Mouse (Mus musculus) limb, embryonic 11.5 days (tissue): ENCODE results near the gene Exosc1. TPM values are rescaled to one million over a fixed set of nuclear protein-coding genes. Genes with fewer than 3 reads are reported as not detected.

Experiments used
- ATAC-seq: fragments of 200-750 bp; cut with Nextera tagmentation; 2 replicates; pipeline ENCODE4 v1.8.0; 2017; ENCODE audit warnings: low read depth; ENCODE audit not compliant: insufficient number of reproducible peaks, low FRiP score, low TSS enrichment
- DNase-seq: peaks from one replicate; pipeline ENCODE4 v3.0.0-alpha.2; 2015; ENCODE audit warnings: low spot score
- H3K27ac ChIP-seq: fragments of 300-500 bp; sonication (generic); replicated peaks from 2 replicates; pipeline ENCODE4 v1.5.1; 2014; ENCODE audit warnings: low read depth, mild to moderate bottlenecking, low read length
- H3K27me3 ChIP-seq: fragments of 300-500 bp; sonication (generic); 2 replicates; pipeline ENCODE4 v1.6.1; 2014; ENCODE audit warnings: mild to moderate bottlenecking, low read length, mixed read lengths; ENCODE audit not compliant: control insufficient read depth, insufficient read depth
- H3K36me3 ChIP-seq: fragments of 300-500 bp; sonication (generic); 2 replicates; pipeline ENCODE4 v1.6.1; 2014; ENCODE audit warnings: mild to moderate bottlenecking, low read length, moderate library complexity, mixed read lengths; ENCODE audit not compliant: control insufficient read depth, insufficient read depth
- H3K4me1 ChIP-seq: fragments of 300-500 bp; sonication (generic); 2 replicates; pipeline ENCODE4 v1.6.1; 2014; ENCODE audit warnings: low read length, mixed read lengths; ENCODE audit not compliant: control insufficient read depth, insufficient read depth
- H3K4me2 ChIP-seq: fragments of 300-500 bp; sonication (generic); 2 replicates; pipeline ENCODE4 v1.6.1; 2014; ENCODE audit warnings: low read depth, mild to moderate bottlenecking, moderate library complexity; ENCODE audit not compliant: severe bottlenecking
- H3K4me3 ChIP-seq: fragments of 300-500 bp; sonication (generic); 2 replicates; pipeline ENCODE4 v1.5.1; 2014; ENCODE audit warnings: low read depth, low read length
- H3K9ac ChIP-seq: fragments of 300-500 bp; sonication (generic); 2 replicates; pipeline ENCODE4 v1.6.1; 2014; ENCODE audit warnings: mild to moderate bottlenecking, low read length
- H3K9me3 ChIP-seq: fragments of 300-500 bp; sonication (generic); 2 replicates; pipeline ENCODE4 v1.6.1; 2016; ENCODE audit warnings: low read length; ENCODE audit not compliant: control insufficient read depth
- WGBS: fragments of 180-500 bp; shearing (Covaris S2); extraction: QIAGEN DNeasy Blood & Tissue Kit; methylation state at CpG from one replicate; pipeline ENCODE4 v1.1.7; 2014; 5-methylcytosine and 5-hydroxymethylcytosine counted together
- polyA plus RNA-seq: library from polyadenylated mRNA; unstranded; fragments of >200 nt; fragmentation: Nextera tagmentation; extraction: Ambion mirVana; gene quantifications from 2 replicates; pipeline ENCODE4 v1.2.1, GENCODE M21; 2014

The Exosc1 gene
- polyA plus RNA-seq, 1 experiment from 2014 or later, result 86.2 TPM

- Histone ChIP-seq H3K9ac (no peak overlapping the region), H3K36me3 (peaks cover 15% of the 10 kb centered on the region), H3K4me3 (no peak overlapping the region), H3K4me2 (no peak overlapping the region), H3K9me3 (no peaks in the 10 kb centered on the region), H3K27me3 (no peaks in the 10 kb centered on the region), H3K4me1 (no peaks in the 10 kb centered on the region), H3K27ac (no peak overlapping the region)
- DNase-seq (no peak), ATAC-seq (no peak)
- WGBS, result 95% methylated on average over 7 of the region's 7 CpGs
Observed at GRCm38 (mm10) chr19:41969618-41970017, 36.4 kb upstream of the Exosc1 start.

GRCm38 (mm10) chr19:41953574-41953973 is 20.4 kb upstream of the Exosc1 start:
- no peak overlapping the region for H3K9ac ChIP-seq

GRCm38 (mm10) chr19:41952287-41952686 is 19.1 kb upstream of the Exosc1 start:
- no peak overlapping the region for H3K27ac ChIP-seq
- H3K4me1 ChIP-seq, result no peaks in the 10 kb centered on the region
- no peak overlapping the region for H3K9ac ChIP-seq
- ATAC-seq (no peak), DNase-seq (no peak)
- peaks cover 28% of the 10 kb centered on the region for H3K36me3 ChIP-seq
- H3K9me3 ChIP-seq, result no peaks in the 10 kb centered on the region; the same call in 1 of the 2 replicates
- H3K27me3 ChIP-seq, result no peaks in the 10 kb centered on the region
- H3K4me3 ChIP-seq, result no peak overlapping the region
- no peak overlapping the region for H3K4me2 ChIP-seq
- 82% methylated on average over 4 of the region's 4 CpGs for WGBS

More at GRCm38 (mm10) chr19:41953574-41953973, 20.4 kb upstream of the Exosc1 start:
- no peaks in the 10 kb centered on the region for H3K27me3 ChIP-seq
- 88% methylated on average over 3 of the region's 3 CpGs for WGBS
- H3K4me3 ChIP-seq, result no peak overlapping the region
- no peaks in the 10 kb centered on the region for H3K4me1 ChIP-seq
- H3K9me3 ChIP-seq, result no peaks in the 10 kb centered on the region; the same call in 1 of the 2 replicates
- ATAC-seq, result no peak
- no peak for DNase-seq
- H3K36me3 ChIP-seq, result peaks cover 27% of the 10 kb centered on the region
- H3K27ac ChIP-seq, result no peak overlapping the region
- H3K4me2 ChIP-seq, result no peak overlapping the region

- Histone ChIP-seq H3K4me3 (no peak overlapping the region), H3K9me3 (no peaks in the 10 kb centered on the region), H3K36me3 (peaks cover 45% of the 10 kb centered on the region), H3K4me2 (no peak overlapping the region), H3K27ac (no peak overlapping the region), H3K9ac (no peak overlapping the region), H3K4me1 (no peaks in the 10 kb centered on the region), H3K27me3 (no peaks in the 10 kb centered on the region)
- 91% methylated on average over 7 of the region's 7 CpGs for WGBS
- ATAC-seq (no peak), DNase-seq (no peak)
Observed at GRCm38 (mm10) chr19:41943841-41944240, 10.6 kb upstream of the Exosc1 start.

- H3K27me3 ChIP-seq, result no peaks in the 10 kb centered on the region
- 93% methylated on average over 5 of the region's 5 CpGs for WGBS
Observed at GRCm38 (mm10) chr19:41938539-41938938, 5.3 kb upstream of the Exosc1 start.

GRCm38 (mm10) chr19:41935921-41936320 is 2.7 kb upstream of the Exosc1 start:
- H3K4me3 ChIP-seq, result no peak overlapping the region
- no peak overlapping the region for H3K4me2 ChIP-seq
- ATAC-seq (no peak), DNase-seq (no peak)
- no peak overlapping the region for H3K9ac ChIP-seq
- WGBS, result 96% methylated on average over 1 of the region's 1 CpGs
- H3K9me3 ChIP-seq, result no peaks in the 10 kb centered on the region
- peaks cover 13% of the 10 kb centered on the region for H3K36me3 ChIP-seq
- H3K27ac ChIP-seq, result no peak overlapping the region
- no peaks in the 10 kb centered on the region for H3K27me3 ChIP-seq
- peaks cover 5% of the 10 kb centered on the region for H3K4me1 ChIP-seq

More at GRCm38 (mm10) chr19:41938539-41938938, 5.3 kb upstream of the Exosc1 start:
- Histone ChIP-seq H3K4me1 (peaks cover 5% of the 10 kb centered on the region), H3K4me2 (no peak overlapping the region), H3K4me3 (no peak overlapping the region), H3K9me3 (no peaks in the 10 kb centered on the region), H3K27ac (no peak overlapping the region), H3K36me3 (peaks cover 24% of the 10 kb centered on the region), H3K9ac (no peak overlapping the region)
- DNase-seq (no peak), ATAC-seq (no peak)

GRCm38 (mm10) chr19:41934124-41934523 is 901 bp upstream of the Exosc1 start:
- DNase-seq, result no peak
- peaks cover 9% of the 10 kb centered on the region for H3K36me3 ChIP-seq
- peak overlapping the region; percentile 77 for H3K4me2 ChIP-seq
- no peaks in the 10 kb centered on the region for H3K9me3 ChIP-seq
- H3K27ac ChIP-seq, result no peak overlapping the region
- peak overlapping the region; percentile 96 for H3K4me3 ChIP-seq
- no peaks in the 10 kb centered on the region for H3K27me3 ChIP-seq
- WGBS, result 22% methylated on average over 6 of the region's 6 CpGs
- ATAC-seq, result no peak
- H3K9ac ChIP-seq, result peak overlapping the region; percentile 85
- H3K4me1 ChIP-seq, result peaks cover 5% of the 10 kb centered on the region

- Histone ChIP-seq H3K27me3 (no peaks in the 10 kb centered on the region), H3K36me3 (peaks cover 3% of the 10 kb centered on the region), H3K4me1 (peaks cover 5% of the 10 kb centered on the region), H3K9me3 (no peaks in the 10 kb centered on the region), H3K4me2 (peak overlapping the region; percentile 77), H3K27ac (no peak overlapping the region), H3K4me3 (peak overlapping the region; percentile 96), H3K9ac (peak overlapping the region; percentile 76)
- under 1% methylated on average over 28 of the region's 28 CpGs for WGBS
- ATAC-seq (no peak), DNase-seq (no peak)
Observed at GRCm38 (mm10) chr19:41932686-41933085, 537 bp downstream of the Exosc1 start.

GRCm38 (mm10) chr19:41920412-41921067 is 12.7 kb downstream of the Exosc1 start:
- Histone ChIP-seq H3K36me3 (peaks cover 25% of the 10 kb centered on the region), H3K4me1 (no peaks in the 10 kb centered on the region), H3K27ac (no peak overlapping the region), H3K9me3 (no peaks in the 10 kb centered on the region), H3K4me3 (no peak overlapping the region), H3K9ac (no peak overlapping the region), H3K4me2 (no peak overlapping the region), H3K27me3 (no peaks in the 10 kb centered on the region)
- DNase-seq (no peak), ATAC-seq (no peak)
- 74% methylated on average over 5 of the region's 5 CpGs for WGBS
